Mouse (Mus musculus) retina, postnatal 7 days (tissue): ENCODE results near the gene Tspoap1.

Experiments
- DNase-seq: peaks from one replicate; pipeline ENCODE4 v3.0.0-alpha.2; 2012; ENCODE audit warnings: low read depth, low spot score

The Tspoap1 gene

DNA sequence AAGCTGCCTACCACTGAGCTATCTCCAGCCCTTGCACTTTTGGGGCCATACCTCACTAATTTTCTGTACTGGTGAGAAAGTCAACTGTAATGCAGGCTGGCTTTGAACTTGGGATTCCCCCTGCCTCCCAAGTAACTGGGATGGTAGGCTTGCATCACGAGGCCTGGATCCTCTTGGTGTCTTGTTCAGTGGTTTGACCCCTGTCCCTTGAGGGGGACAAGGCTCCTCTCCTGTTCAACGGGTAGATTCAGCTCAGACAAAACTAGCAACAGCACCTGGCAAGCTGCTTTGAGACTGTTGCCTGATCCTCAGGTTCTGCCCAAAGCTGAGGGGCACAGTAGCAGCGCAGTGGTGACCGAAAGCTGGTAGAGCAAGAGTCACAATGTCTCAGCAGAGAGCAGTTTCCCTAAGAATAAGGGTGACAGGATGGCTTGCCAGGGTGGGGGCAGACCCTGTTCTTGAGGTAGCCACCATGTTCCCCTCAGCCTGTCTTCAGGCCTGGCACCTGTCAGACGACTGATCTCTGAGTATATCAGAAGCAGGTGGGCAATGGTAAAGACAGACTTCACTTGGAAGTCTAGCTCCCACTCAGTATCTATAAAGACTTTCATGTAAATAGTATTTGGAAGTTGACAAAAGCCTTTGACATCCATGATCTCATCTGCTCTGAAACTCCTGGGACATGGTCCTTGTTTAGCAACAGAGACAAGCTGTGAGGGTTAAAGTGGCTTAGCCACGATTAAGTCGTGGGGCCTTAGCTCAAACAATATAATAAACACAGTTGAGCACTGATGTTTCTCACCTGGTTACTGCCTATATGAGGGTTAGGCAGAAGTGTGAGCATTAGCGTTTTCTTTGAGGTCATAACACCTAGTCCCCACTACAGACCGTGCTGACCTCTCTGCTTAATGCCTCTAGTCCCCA lies 14.4 kb upstream of the Tspoap1 start:
- DNase-seq: no peak

DNA sequence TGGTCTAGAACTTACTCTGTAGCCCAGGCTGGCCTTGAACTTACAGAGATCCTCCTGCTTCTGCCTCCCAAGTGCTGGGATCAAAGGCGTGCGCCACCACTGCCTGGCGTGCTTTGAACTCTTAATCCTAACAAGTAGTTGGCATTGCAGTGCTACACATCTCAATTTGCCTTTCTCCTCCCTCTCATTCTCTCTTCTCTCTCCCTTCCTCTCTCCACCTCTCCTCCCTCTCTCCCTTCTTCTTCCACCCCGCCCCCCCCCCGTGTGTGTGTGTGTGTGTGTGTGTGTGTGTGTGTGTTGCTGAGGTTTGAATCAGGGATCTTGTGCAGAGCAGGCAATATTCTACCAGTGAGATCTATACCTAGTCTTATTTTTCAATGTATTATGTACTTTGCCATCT lies 13.0 kb upstream of the Tspoap1 start:
- DNase-seq: no peak

GRCm38 (mm10) chr11:87747716-87748115 lies 12.6 kb upstream of the Tspoap1 start:
- DNase-seq: no peak

GRCm38 (mm10) chr11:87748132-87749119 lies 11.9 kb upstream of the Tspoap1 start:
- no peak for DNase-seq

- DNase-seq: no peak
These were observed 10.9 kb upstream of the Tspoap1 start for GRCm38 (mm10) chr11:87749192-87750042.

DNA sequence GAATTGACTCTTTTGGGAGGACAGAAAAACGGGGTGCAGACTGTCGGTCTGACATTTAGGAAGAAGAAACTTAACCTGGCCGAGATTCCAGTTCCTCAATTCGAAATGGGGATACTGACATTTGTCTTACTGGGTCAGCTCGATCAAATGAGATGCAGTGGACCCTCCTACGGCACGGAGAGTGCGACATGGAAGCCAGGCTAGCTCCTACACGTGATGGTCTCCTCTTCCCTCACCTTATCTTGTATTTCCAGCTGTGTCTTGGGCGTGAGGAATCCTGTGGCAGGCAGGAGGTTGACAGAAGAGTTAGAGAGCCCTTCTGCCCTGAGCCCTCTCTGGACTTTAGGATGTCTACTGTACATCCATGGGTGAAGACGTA lies 10.3 kb upstream of the Tspoap1 start:
- DNase-seq: no peak

- no peak for DNase-seq
These were observed 9.8 kb upstream of the Tspoap1 start for GRCm38 (mm10) chr11:87750521-87750920.

- no peak for DNase-seq
These were observed 9.3 kb upstream of the Tspoap1 start for GRCm38 (mm10) chr11:87751031-87751430.

DNA sequence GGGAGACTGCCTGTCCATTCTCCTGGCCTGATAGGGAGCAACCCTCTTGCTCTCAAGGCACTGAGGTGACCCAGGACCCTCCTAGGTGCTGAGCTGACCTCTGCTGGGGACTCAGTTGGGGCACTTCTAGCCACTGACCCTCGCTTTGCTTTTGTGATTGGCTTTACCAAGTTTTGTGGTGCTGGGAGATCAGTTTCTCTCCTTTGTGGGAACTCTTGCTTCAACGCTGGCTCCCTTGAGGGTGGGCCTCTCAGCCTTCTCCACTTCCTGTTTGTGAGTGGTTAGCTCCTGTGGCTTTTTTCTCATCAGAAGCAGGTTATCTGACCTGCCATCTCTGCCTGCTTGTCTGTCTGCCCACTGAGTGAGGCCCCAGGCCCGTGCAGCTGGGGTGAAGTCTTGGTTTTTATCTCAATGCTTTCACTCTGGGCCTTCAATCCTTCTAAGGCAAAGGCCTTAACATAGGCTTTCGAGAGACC lies 8.8 kb upstream of the Tspoap1 start:
- no peak for DNase-seq

GRCm38 (mm10) chr11:87752307-87752706 lies 8.0 kb upstream of the Tspoap1 start:
- no peak for DNase-seq

DNA sequence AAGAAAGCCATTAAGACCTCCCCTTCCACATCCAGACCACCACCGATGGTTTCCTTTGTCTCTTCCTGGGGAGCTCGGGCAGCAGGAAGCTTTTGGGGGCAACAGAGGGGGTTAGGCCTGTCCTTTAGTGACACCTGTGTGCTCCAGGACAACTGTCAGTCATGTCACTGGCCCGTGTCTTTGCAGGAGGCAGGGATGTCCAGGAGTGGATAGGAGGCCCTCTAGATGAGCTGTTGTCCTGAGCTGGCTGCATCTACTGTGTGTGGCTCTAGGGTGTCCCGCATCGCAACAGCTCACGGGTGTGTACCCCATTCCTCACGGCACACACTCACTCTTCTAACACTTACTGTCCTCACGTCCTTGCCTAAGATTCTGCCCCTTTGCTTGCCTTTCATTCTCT lies 7.1 kb upstream of the Tspoap1 start:
- no peak for DNase-seq

GRCm38 (mm10) chr11:87753891-87754501 lies 6.3 kb upstream of the Tspoap1 start:
- DNase-seq: no peak

- no peak for DNase-seq
These were observed 5.7 kb upstream of the Tspoap1 start for GRCm38 (mm10) chr11:87754603-87755002.

- DNase-seq: no peak
These were observed 4.9 kb upstream of the Tspoap1 start for GRCm38 (mm10) chr11:87755360-87756017.

DNA sequence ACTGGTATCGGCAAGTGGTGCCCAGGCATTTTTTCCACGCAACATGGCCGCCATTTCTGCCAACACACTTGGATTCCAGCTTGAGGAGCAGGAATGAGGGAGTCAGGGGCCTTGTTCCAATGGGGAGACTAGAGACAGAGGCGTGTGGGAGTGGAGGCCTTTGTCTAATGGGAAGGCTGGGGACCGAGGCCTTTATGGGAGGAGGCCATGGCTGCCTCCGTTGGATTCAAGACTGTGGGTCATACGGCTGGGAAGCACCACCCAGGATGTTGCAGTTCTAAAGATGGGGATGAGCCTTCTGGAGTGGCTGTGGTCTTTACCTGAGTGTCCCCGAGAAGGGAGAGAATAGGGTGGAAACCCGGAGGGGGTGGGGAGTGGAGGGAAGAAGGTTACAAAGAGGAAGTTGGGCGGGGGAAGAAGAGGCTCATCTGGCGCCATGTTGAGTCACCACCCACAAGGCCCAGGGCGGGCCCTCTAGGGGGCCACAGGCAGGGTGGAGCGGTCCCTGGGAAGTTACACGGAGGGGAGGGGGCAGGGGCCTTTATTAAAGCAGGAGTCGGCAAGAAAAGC lies 4.0 kb upstream of the Tspoap1 start:
- no peak for DNase-seq

GRCm38 (mm10) chr11:87757001-87757954 lies 3.1 kb upstream of the Tspoap1 start:
- DNase-seq: no peak

- DNase-seq: no peak
These were observed 2.0 kb upstream of the Tspoap1 start for GRCm38 (mm10) chr11:87758161-87758911.
